34 mouse cellular contexts compared by ENCODE assay signal in the genomic region with DNA sequence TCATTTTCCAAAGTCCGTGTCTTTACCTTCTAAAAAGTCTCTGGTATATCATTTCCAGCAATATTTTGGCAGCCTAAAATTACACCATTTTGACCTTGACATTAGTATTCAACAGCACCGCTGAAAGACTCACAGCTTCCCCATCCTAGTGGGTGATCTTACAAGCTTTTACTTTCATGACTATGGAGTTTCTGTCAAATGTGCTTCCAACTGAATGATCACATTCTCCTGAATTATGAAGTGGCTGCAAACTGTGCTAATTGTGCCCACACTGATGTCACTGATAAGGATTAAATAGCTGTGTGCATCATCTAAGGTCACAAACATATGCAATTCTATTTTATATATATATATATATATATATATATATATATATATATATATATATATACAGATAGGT.
"Had no signal": no experiment of that assay in that cellular context is flagged by ENCODE, and none has a peak within 500 bp of the region (broad histone marks: within the 10 kb centered on the region; RNA-seq: fewer than 3 reads in every experiment).

No protein-coding gene starts in this region.

- H3K9me3 ChIP-seq: heart, embryonic 10.5 days; heart, embryonic 12.5 days; heart, embryonic 13.5 days; heart, embryonic 15.5 days; hindbrain, embryonic 10.5 days; hindbrain, embryonic 12.5 days; hindbrain, embryonic 13.5 days; hindbrain, embryonic 15.5 days; intestine, embryonic 15.5 days had no signal

- H3K27ac ChIP-seq: heart, embryonic 10.5 days; heart, embryonic 13.5 days; heart, embryonic 15.5 days; hindbrain, embryonic 10.5 days; hindbrain, embryonic 12.5 days; hindbrain, embryonic 13.5 days; hindbrain, embryonic 14.5 days; hindbrain, embryonic 15.5 days; hindbrain, postnatal 0 days; intestine, embryonic 15.5 days; kidney, postnatal 0 days; layer of hippocampus, adult 2 months had no signal

- H3K27me3 ChIP-seq: heart, embryonic 12.5 days; heart, embryonic 13.5 days; heart, embryonic 15.5 days; hindbrain, embryonic 12.5 days; hindbrain, embryonic 13.5 days; hindbrain, embryonic 15.5 days; intestine, embryonic 15.5 days had no signal

- H3K9ac ChIP-seq: heart, embryonic 12.5 days; heart, embryonic 13.5 days; heart, embryonic 15.5 days; hindbrain, embryonic 12.5 days; hindbrain, embryonic 13.5 days; hindbrain, embryonic 14.5 days; hindbrain, embryonic 15.5 days; intestine, embryonic 15.5 days had no signal

- H3K4me3 ChIP-seq: heart, embryonic 10.5 days; heart, embryonic 12.5 days; heart, embryonic 13.5 days; heart, embryonic 15.5 days; hindbrain, embryonic 10.5 days; hindbrain, embryonic 12.5 days; hindbrain, embryonic 13.5 days; hindbrain, embryonic 15.5 days; intestine, embryonic 15.5 days; layer of hippocampus, adult 2 months had no signal

- ATAC-seq: hindbrain, embryonic 16.5 days; hindbrain, postnatal 0 days; inflammation-experienced regulatory T-cells, adult 6 months; intestine, embryonic 15.5 days; intestine, embryonic 16.5 days; intestine, postnatal 0 days had no signal

- H3K4me2 ChIP-seq: heart, embryonic 11.5 days; heart, embryonic 12.5 days; heart, embryonic 13.5 days; heart, embryonic 15.5 days; hindbrain, embryonic 12.5 days; hindbrain, embryonic 13.5 days; hindbrain, embryonic 14.5 days; hindbrain, embryonic 15.5 days; intestine, embryonic 15.5 days had no signal

- H3K36me3 ChIP-seq: heart, embryonic 10.5 days; heart, embryonic 12.5 days; heart, embryonic 13.5 days; heart, embryonic 15.5 days; hindbrain, embryonic 10.5 days; hindbrain, embryonic 12.5 days; hindbrain, embryonic 13.5 days; hindbrain, embryonic 15.5 days; intestine, embryonic 15.5 days had no signal

- H3K4me1 ChIP-seq: heart, embryonic 10.5 days; heart, embryonic 12.5 days; heart, embryonic 13.5 days; heart, embryonic 15.5 days; hindbrain, embryonic 12.5 days; hindbrain, embryonic 15.5 days; intestine, embryonic 15.5 days had no signal

- DNase-seq: heart, postnatal 10 days; heart, postnatal 14 days; heart, postnatal 36 days; heart, postnatal 4 days; kidney, adult 11 months; kidney, adult 18-20 months; kidney, adult 2 months; kidney, adult 8-10 months; kidney, adult 9 months; kidney, postnatal 10 days; kidney, postnatal 14 days; kidney, postnatal 25 days; kidney, postnatal 36 days; kidney, postnatal 4 days; layer of hippocampus, adult 9-11 months; layer of hippocampus, postnatal 36 days had no signal
